Mouse (Mus musculus): Measurements from ENCODE around the gene Myo16.

GRCm38 (mm10) chr8:10153611-10154438 is at the start of gene Myo16:
- no peak for TF ChIP-seq CTCF (IDR thresholded peaks at IDR 0.05; ENCODE audit: low read depth)
- no peak for TF ChIP-seq EP300 (IDR thresholded peaks at IDR 0.05; ENCODE audit: low read depth)
